Comparison of ENCODE assay signal across 16 mouse cellular contexts in genomic region chr2:102848811-102849433, GRCm38 (mm10). TPM values are rescaled to one million over a fixed set of nuclear protein-coding genes. Genes with fewer than 3 reads are reported as not detected.
A peak's percentile ranks its signal among the peaks of the same experiment; 100 is the strongest.
DNase-seq lines count a peak whose midpoint lies in the region; ATAC-seq and TF ChIP-seq lines count a peak whose summit lies in the region.
"Had no signal": no experiment of that assay in that cellular context is flagged by ENCODE, and none has a peak within 500 bp of the region (broad histone marks: within the 10 kb centered on the region; RNA-seq: fewer than 3 reads in every experiment).

No protein-coding gene starts in this region.

- intact Hi-C loops in gastrocnemius, adult 2 months (cut with DNase I) = no loop called here

- peak; percentile 61 for DNase-seq in MEL-GATA-1-ER (ENCODE audit: extremely low read depth, low read depth)
- peak; percentile 52 to 59 for DNase-seq in thymus, postnatal 10 days (ENCODE audit: low spot score in 2 of 2)
- no peak for DNase-seq in gastrocnemius, adult 2 months
- no peak for DNase-seq in lung, postnatal 36 days
- DNase-seq: cerebellum, adult 18-20 months; kidney, adult 18-20 months; kidney, postnatal 14 days had no signal

- H3K27ac ChIP-seq in neural tube, embryonic 15.5 days (replicated peaks) = no peak overlapping the region
- H3K27ac ChIP-seq in gastrocnemius, adult 2 months = no peak overlapping the region
- H3K27ac ChIP-seq: forebrain, embryonic 13.5 days; hindbrain, embryonic 13.5 days; midbrain, embryonic 12.5 days; stomach, embryonic 15.5 days had no signal

- no peaks in the 10 kb centered on the region for H3K27me3 ChIP-seq in neural tube, embryonic 15.5 days (replicated peaks)
- H3K27me3 ChIP-seq: forebrain, embryonic 13.5 days; hindbrain, embryonic 13.5 days; stomach, embryonic 15.5 days had no signal

- H3K36me3 ChIP-seq in neural tube, embryonic 15.5 days = no peaks in the 10 kb centered on the region
- H3K36me3 ChIP-seq: hindbrain, embryonic 13.5 days; midbrain, embryonic 12.5 days had no signal

- no peaks in the 10 kb centered on the region for H3K4me1 ChIP-seq in neural tube, embryonic 15.5 days
- H3K4me1 ChIP-seq: forebrain, embryonic 13.5 days; hindbrain, embryonic 13.5 days; midbrain, embryonic 12.5 days had no signal

- H3K9ac ChIP-seq in neural tube, embryonic 15.5 days (replicated peaks) = no peak overlapping the region
- H3K9ac ChIP-seq: forebrain, embryonic 13.5 days; hindbrain, embryonic 13.5 days; midbrain, embryonic 12.5 days; stomach, embryonic 15.5 days had no signal

- no peak overlapping the region for H3K4me2 ChIP-seq in neural tube, embryonic 15.5 days
- H3K4me2 ChIP-seq: forebrain, embryonic 13.5 days; hindbrain, embryonic 13.5 days; midbrain, embryonic 12.5 days; stomach, embryonic 15.5 days had no signal

- H3K4me3 ChIP-seq in neural tube, embryonic 15.5 days (replicated peaks) = no peak overlapping the region
- H3K4me3 ChIP-seq in gastrocnemius, adult 2 months = no peak overlapping the region
- H3K4me3 ChIP-seq: forebrain, embryonic 13.5 days; hindbrain, embryonic 13.5 days; midbrain, embryonic 12.5 days; myocyte; stomach, embryonic 15.5 days had no signal

- WGBS in neural tube, embryonic 15.5 days = 93% methylated on average over 5 of the region's 5 CpGs

- no peak for TF ChIP-seq CTCF in gastrocnemius, adult 2 months (IDR thresholded peaks at IDR 0.05)

- H3K9me3 ChIP-seq in neural tube, embryonic 15.5 days (replicated peaks) = no peaks in the 10 kb centered on the region
- H3K9me3 ChIP-seq: forebrain, embryonic 13.5 days; hindbrain, embryonic 13.5 days; midbrain, embryonic 12.5 days; stomach, embryonic 15.5 days had no signal

- ATAC-seq in CD4-positive, CD25-positive, alpha-beta regulatory T cell, adult 4 months = peak; percentile 82
- ATAC-seq in megakaryocyte, adult 5-6 weeks (ENCODE audit: poor library complexity, severe bottlenecking) = peak; percentile 62
- ATAC-seq in neural tube, embryonic 15.5 days (ENCODE audit: low FRiP score) = no peak
- ATAC-seq: forebrain, embryonic 13.5 days; lung, postnatal 0 days had no signal

RNA-seq across cellular contexts. Expression of gene Cd44, which starts 52.5 kb away (rescaled TPM):
- 10 to 100 TPM; 77.5 to 92.7 TPM for polyA plus RNA-seq in CD4-positive, CD25-positive, alpha-beta regulatory T cell, adult 4 months (2017; shearing (Covaris generic))
- 358 and 368 TPM in 2 replicates for total RNA-seq in megakaryocyte, adult 5-6 weeks (2015)
- 289 and 337 TPM in 2 replicates for total RNA-seq in megakaryocyte, adult 5-6 weeks (2017)
- polyA plus RNA-seq in neural tube, embryonic 15.5 days (2015; fragmentation: Nextera tagmentation; extraction: Ambion mirVana) = 6.9 and 9.8 TPM in 2 replicates
- total RNA-seq in gastrocnemius, adult 2 months (2021) = 1 to 10 TPM; 4.1 to 6.1 TPM

Comparison
In these comparisons a context has a peak if more than half of its experiments do, and no peak if none do; other contexts are left out.
1. DNase-seq: peak in MEL-GATA-1-ER (single experiment) and thymus, postnatal 10 days (2 of 2); none in gastrocnemius, adult 2 months (single experiment) and lung, postnatal 36 days (single experiment).
2. RNA of gene Cd44, which starts 52.5 kb away (total RNA-seq): 289 to 368 TPM in megakaryocyte, adult 5-6 weeks; 4.1 to 6.1 TPM in gastrocnemius, adult 2 months; every median in the first group is over 10 times any median in the second.